Mouse (Mus musculus): ENCODE measurements at regions not wholly inside any gene's neighbourhood (a gene's known extent, or its start where the extent isn't known, plus 50 kb on each side); places are given as distances from the start of the nearest gene placed in this dataset.
"Not testable (repeated sequence)": the region's sequence is repeated elsewhere in the genome, so short reads cannot be mapped to it uniquely, and the experiment has no call there.

GRCm38 (mm10) chr16:12673656-12674055 is 435.8 kb upstream of the Ercc4 start:
- not testable (repeated sequence) for H3K4me3 ChIP-seq; H3K27ac ChIP-seq; H3K4me1 ChIP-seq; DNase-seq (ENCODE audit: low spot score); H3K9me3 ChIP-seq (replicated peaks); H3K27me3 ChIP-seq (ENCODE audit: low read depth, poor library complexity, severe bottlenecking); H3K36me3 ChIP-seq
- WGBS, result 89% methylated on average over 1 of the region's 1 CpGs

- Histone ChIP-seq H3K4me3 (no peak overlapping the region), H3K27ac (no peak overlapping the region), H3K36me3 (no peaks in the 10 kb centered on the region), H3K4me1 (no peaks in the 10 kb centered on the region), H3K27me3 (ENCODE audit: low read depth, poor library complexity, severe bottlenecking) (no peaks in the 10 kb centered on the region), H3K9me3 (replicated peaks) (no peaks in the 10 kb centered on the region)
- DNase-seq (ENCODE audit: low spot score), result no peak
- WGBS, result 95% methylated on average over 2 of the region's 2 CpGs
Measured at GRCm38 (mm10) chr16:12681474-12681873, 428.0 kb upstream of the Ercc4 start.

GRCm38 (mm10) chr16:12685816-12686215 is 423.7 kb upstream of the Ercc4 start:
- H3K4me1 ChIP-seq, result no peaks in the 10 kb centered on the region
- H3K36me3 ChIP-seq, result no peaks in the 10 kb centered on the region
- 94% methylated on average over 3 of the region's 3 CpGs for WGBS
- no peak overlapping the region for H3K27ac ChIP-seq
- H3K4me3 ChIP-seq, result no peak overlapping the region
- H3K27me3 ChIP-seq (ENCODE audit: low read depth, poor library complexity, severe bottlenecking), result no peaks in the 10 kb centered on the region
- no peak for DNase-seq (ENCODE audit: low spot score)
- H3K9me3 ChIP-seq (replicated peaks), result no peaks in the 10 kb centered on the region

DNA sequence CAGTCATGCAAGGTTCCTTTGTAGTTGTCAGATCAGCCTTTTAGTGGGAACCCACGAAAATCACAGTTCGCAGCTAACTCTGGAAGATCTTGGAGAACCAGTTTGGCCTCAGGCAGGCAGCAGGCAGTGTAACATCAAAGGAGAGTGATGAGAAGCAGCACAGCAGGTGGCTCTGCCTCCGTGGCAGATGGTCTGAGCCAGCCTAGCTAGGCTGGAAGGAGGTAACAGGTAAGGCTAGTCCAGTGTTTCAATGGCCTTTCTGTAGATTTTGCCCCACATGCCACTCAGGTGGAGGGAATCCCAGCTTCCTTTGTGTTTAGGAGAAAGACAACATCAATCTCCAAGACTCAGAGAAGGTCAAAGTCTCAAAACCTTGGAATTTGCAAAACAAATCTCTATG is 417.7 kb upstream of the Ercc4 start:
- H3K9me3 ChIP-seq (replicated peaks), result no peaks in the 10 kb centered on the region
- H3K36me3 ChIP-seq, result no peaks in the 10 kb centered on the region
- no peaks in the 10 kb centered on the region for H3K27me3 ChIP-seq (ENCODE audit: low read depth, poor library complexity, severe bottlenecking)
- DNase-seq (ENCODE audit: low spot score), result no peak
- no peaks in the 10 kb centered on the region for H3K4me1 ChIP-seq
- 15% methylated on average over 3 of the region's 3 CpGs for WGBS
- no peak overlapping the region for H3K27ac ChIP-seq
- no peak overlapping the region for H3K4me3 ChIP-seq

DNA sequence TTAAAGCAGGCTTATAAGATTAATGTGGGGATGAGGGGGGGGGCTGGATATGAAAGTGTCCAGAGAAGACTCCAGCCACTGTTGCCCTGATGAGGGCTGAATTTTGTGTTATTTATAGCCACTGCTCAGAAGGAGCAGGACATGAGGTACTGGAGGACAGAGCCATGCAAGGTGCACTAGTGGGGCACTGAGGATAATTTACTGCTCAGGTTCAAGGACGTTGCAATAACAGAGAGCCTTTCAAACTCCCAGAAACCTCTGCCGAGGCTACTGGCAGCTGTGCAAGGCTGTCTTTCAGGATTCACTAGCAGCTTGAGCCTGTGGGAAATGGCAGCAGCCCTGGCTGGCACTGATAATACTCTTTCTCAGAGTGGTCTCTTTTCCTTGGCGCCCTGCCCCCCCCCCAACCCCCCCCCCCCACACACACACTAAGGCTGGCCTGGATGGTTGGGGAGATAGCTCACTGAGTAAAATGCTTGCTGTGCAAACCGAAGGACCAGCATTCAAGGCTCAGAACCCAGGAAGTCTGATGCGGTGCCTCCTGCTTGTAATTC is 416.7 kb upstream of the Ercc4 start:
- DNase-seq (ENCODE audit: low spot score), result no peak
- Histone ChIP-seq H3K9me3 (replicated peaks) (no peaks in the 10 kb centered on the region), H3K4me3 (no peak overlapping the region), H3K27me3 (ENCODE audit: low read depth, poor library complexity, severe bottlenecking) (no peaks in the 10 kb centered on the region), H3K4me1 (no peaks in the 10 kb centered on the region), H3K36me3 (no peaks in the 10 kb centered on the region), H3K27ac (no peak overlapping the region)
- WGBS, result 59% methylated on average over 4 of the region's 5 CpGs

- Histone ChIP-seq H3K27me3 (ENCODE audit: low read depth, poor library complexity, severe bottlenecking) (no peaks in the 10 kb centered on the region), H3K4me1 (no peaks in the 10 kb centered on the region), H3K9me3 (replicated peaks) (no peaks in the 10 kb centered on the region), H3K36me3 (no peaks in the 10 kb centered on the region), H3K4me3 (no peak overlapping the region), H3K27ac (no peak overlapping the region)
- WGBS, result 57% methylated on average over 7 of the region's 7 CpGs
- no peak for DNase-seq (ENCODE audit: low spot score)
Measured at GRCm38 (mm10) chr16:12693346-12693745, 416.1 kb upstream of the Ercc4 start.

DNA sequence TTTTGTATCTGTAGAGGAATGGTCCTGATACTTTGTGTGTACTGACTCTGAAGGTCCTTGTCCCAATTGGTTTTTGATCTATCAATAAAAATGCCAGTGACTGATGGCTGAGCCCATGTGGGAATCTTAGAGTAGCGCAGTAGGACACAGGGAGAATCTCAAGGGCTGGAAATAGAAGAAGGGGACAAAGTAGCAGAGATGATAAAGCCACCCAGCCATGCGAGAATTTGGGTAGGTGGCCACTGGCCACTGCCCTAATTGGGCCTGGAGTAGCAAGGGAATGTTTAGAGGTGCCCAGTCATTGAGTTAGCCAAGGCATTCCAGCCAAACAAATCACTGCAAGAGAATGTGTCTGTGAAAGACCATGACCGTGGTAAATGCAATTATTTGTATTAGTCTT is 414.8 kb upstream of the Ercc4 start:
- no peaks in the 10 kb centered on the region for H3K27me3 ChIP-seq (ENCODE audit: low read depth, poor library complexity, severe bottlenecking)
- no peaks in the 10 kb centered on the region for H3K36me3 ChIP-seq
- no peaks in the 10 kb centered on the region for H3K9me3 ChIP-seq (replicated peaks)
- 81% methylated on average over 3 of the region's 3 CpGs for WGBS
- no peaks in the 10 kb centered on the region for H3K4me1 ChIP-seq
- no peak overlapping the region for H3K27ac ChIP-seq
- DNase-seq (ENCODE audit: low spot score), result no peak
- H3K4me3 ChIP-seq, result no peak overlapping the region

DNA sequence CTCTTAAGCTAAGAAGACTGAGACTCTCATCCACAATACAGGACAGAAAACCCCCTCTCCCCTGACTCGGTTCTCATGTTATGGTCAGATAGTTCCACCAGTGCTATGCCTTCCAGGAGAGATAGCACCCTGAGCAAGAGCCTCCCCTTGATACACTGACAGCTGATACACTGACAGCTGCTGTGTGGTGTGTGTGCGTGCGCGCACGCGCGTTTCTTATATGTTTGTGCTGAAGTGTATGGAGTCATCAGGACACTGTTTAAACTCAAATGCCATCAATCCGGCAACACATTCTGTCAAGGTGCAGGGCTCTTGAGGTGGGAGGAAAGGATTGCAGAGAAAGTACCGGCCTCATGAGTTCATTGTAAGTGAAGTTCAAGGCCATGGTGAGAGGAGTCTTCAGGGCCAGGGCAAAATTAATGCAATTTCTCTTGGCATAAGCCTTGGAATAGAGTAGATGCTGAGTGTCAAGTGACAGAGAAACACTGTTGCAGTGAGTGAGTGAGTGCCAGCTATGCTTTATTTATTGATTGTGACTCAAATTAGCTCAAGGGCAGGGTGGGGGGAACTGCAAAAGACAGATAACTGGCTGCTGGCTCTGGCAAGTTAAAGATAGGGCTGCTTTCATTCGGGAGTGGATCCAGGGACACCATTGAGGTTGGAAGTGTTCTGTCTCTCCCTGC is 412.4 kb upstream of the Ercc4 start:
- Histone ChIP-seq H3K4me1 (no peaks in the 10 kb centered on the region), H3K9me3 (replicated peaks) (no peaks in the 10 kb centered on the region), H3K27me3 (ENCODE audit: low read depth, poor library complexity, severe bottlenecking) (no peaks in the 10 kb centered on the region), H3K27ac (no peak overlapping the region), H3K4me3 (no peak overlapping the region), H3K36me3 (no peaks in the 10 kb centered on the region)
- no peak for DNase-seq (ENCODE audit: low spot score)
- WGBS, result 88% methylated on average over 10 of the region's 10 CpGs

- no peak for DNase-seq (ENCODE audit: low spot score)
- Histone ChIP-seq H3K4me1 (no peaks in the 10 kb centered on the region), H3K4me3 (no peak overlapping the region), H3K9me3 (replicated peaks) (no peaks in the 10 kb centered on the region), H3K27ac (no peak overlapping the region), H3K27me3 (ENCODE audit: low read depth, poor library complexity, severe bottlenecking) (no peaks in the 10 kb centered on the region), H3K36me3 (no peaks in the 10 kb centered on the region)
- WGBS, result 90% methylated on average over 5 of the region's 5 CpGs
Measured at GRCm38 (mm10) chr16:12699557-12699956, 409.9 kb upstream of the Ercc4 start.

- WGBS, result 93% methylated on average over 10 of the region's 10 CpGs
- Histone ChIP-seq H3K9me3 (replicated peaks) (no peaks in the 10 kb centered on the region), H3K4me3 (no peak overlapping the region), H3K27ac (no peak overlapping the region), H3K27me3 (ENCODE audit: low read depth, poor library complexity, severe bottlenecking) (no peaks in the 10 kb centered on the region), H3K4me1 (no peaks in the 10 kb centered on the region), H3K36me3 (no peaks in the 10 kb centered on the region)
- DNase-seq (ENCODE audit: low spot score), result no peak
Measured at GRCm38 (mm10) chr16:12700088-12700487, 409.4 kb upstream of the Ercc4 start.

DNA sequence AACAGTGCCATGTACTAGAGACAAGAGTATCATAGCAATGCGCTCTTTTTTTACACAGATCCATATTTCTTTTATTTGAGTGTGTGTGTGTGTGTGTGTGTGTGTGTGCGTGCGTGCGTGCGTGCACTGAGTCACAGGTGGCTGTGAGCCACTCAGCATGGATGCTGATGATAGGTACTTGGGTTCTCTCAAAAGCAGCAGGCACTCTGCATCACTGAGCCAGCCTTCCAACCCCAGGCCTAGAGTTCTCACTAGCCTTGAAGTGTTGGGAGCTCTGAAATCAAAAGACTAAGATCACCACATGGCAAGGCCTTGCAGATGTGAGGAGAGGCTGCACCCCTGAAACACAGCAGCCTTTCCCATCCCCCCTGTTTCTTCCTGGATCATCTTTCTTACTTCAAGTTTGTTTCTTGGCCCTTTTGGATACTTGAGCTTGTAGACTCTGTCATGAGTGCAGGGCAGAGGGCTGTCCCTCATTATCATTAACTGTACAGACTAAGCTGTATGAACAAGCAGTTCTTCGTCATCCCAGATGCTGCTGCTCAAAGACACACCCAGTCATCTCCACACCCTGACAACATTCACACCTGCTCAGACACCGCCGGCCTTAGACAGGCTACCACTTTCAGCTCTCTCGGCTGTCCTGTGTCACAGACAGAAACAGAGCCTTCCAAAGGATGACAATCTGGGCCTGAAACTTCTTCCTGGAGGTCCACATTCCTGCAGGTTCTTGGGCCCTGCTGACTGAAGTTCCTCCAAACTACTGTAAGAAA is 405.5 kb upstream of the Ercc4 start:
- Histone ChIP-seq H3K27me3 (ENCODE audit: low read depth, poor library complexity, severe bottlenecking) (no peaks in the 10 kb centered on the region), H3K4me1 (no peaks in the 10 kb centered on the region), H3K36me3 (no peaks in the 10 kb centered on the region), H3K9me3 (replicated peaks) (no peaks in the 10 kb centered on the region), H3K27ac (no peak overlapping the region), H3K4me3 (no peak overlapping the region)
- no peak for DNase-seq (ENCODE audit: low spot score)
- 78% methylated on average over 9 of the region's 9 CpGs for WGBS

DNA sequence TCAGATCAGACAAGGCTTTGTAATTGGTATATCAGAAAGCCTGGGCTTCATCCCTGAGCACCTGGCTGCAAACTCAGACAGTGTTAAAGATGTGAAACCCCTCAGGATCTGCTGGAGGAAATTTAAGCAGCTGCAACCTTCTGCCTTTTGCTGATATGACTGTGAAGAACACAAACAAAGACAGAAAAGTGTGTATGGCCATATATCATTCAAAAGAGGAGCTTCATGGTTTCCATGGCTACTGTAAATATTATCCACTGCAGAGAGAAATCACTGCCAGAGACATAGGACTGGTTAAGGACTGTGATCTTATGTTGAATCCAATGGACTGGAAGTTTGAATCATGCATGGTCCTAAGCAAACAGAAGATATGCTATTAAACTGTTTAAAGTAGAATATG is 402.6 kb upstream of the Ercc4 start:
- H3K9me3 ChIP-seq (replicated peaks), result no peaks in the 10 kb centered on the region
- no peaks in the 10 kb centered on the region for H3K36me3 ChIP-seq
- H3K27ac ChIP-seq, result no peak overlapping the region
- DNase-seq (ENCODE audit: low spot score), result no peak
- no peaks in the 10 kb centered on the region for H3K27me3 ChIP-seq (ENCODE audit: low read depth, poor library complexity, severe bottlenecking)
- H3K4me3 ChIP-seq, result no peak overlapping the region
- H3K4me1 ChIP-seq, result no peaks in the 10 kb centered on the region

DNA sequence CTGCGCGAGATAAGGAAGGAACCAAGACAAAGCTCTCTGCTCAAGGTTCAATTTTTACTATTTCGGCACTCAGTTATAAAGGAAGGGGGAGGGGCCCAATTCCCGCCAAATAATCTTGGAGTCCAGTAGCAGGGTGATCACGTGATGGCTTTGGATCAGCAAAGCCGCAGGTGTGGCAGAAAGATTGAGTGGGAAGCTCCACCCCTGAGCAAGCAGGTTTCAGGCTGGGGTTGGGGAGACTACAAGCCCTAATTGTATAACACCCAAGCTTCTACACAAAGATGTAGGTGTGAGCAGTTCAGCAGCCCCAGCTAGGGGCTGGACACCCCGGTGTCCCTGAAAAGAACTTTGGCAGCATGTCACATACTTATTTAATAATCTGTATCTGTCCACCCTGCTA is 388.1 kb upstream of the Ercc4 start:
- 92% methylated on average over 7 of the region's 7 CpGs for WGBS
- not testable (repeated sequence) for H3K4me1 ChIP-seq

More for the DNA sequence above, 388.1 kb upstream of the Ercc4 start:
- H3K27me3 ChIP-seq (ENCODE audit: low read depth, poor library complexity, severe bottlenecking); H3K36me3 ChIP-seq; H3K27ac ChIP-seq; DNase-seq (ENCODE audit: low spot score); H3K4me3 ChIP-seq; H3K9me3 ChIP-seq (replicated peaks): not testable (repeated sequence)
